Mouse (Mus musculus) gastrocnemius, postnatal 10 days (tissue): Measurements from ENCODE around the gene Pde1a. TPM values are rescaled to one million over a fixed set of nuclear protein-coding genes. Genes with fewer than 3 reads are reported as not detected.
"Not testable (repeated sequence)": the region's sequence is repeated elsewhere in the genome, so short reads cannot be mapped to it uniquely, and the experiment has no call there.

Experiments used
- DNase-seq: peaks from one replicate; pipeline ENCODE4 v3.0.0; 2021; ENCODE audit warnings: mixed read lengths
- total RNA-seq, 2 experiments: library from RNA; stranded (reverse); gene quantifications; 2 replicates each; pipeline ENCODE4 v1.2.3; 2021

Pde1a gene
- total RNA-seq, 2 experiments from 2014 or later, result 4.3 to 4.5 TPM

DNA sequence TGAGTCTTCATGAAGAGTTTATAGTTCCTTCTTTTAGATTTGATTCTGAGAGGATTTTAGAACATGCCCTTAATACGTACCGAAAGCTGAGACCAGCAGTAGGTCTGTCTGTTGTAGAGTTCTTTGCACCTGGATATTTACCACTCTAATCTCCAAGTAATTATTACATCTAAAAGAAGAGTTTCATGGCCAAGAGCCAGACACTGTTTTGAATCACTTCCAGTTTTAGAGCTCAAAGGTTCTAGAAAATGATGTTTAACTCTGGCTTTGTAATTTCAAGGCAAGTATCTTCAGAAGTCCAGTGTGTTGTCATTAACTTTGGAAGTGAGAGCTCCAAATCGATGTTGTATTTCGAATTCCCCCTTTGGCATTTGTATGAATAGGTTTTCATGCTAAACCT, 167.8 kb downstream of the Pde1a start:
- no peak for DNase-seq

DNA sequence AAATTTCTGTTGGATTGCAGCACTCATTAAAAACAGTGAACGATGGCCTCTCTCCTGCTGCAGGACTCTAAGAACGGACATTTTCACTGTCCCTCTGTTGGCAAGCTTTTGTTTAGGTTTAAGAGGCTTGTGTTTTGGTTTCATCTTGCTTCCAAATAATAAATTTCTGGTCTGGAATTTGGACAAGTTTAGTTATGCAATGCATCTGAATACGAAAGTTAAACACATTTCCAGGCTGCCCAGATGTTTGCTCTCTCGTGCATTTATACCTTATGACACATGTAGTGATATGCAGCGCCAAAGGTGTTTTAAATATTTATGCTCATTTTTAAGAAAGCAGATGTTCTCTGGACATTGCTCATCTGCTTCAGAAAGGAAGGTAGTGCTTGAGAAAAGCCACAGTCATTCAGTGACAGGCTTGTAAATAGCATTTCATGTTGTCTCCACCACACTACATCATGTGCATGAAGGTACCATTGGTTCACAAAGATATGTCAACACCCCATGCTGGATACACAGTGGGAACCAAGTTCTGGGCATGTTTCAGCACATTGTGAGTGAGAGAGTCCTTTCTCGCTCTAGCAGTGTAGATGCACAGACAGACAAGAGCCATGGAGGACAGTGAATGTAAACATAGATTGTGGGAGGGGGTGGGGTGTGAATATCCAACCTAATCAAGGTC, 171.5 kb downstream of the Pde1a start:
- DNase-seq, result no peak

GRCm38 (mm10) chr2:79945898-79946675, 183.2 kb downstream of the Pde1a start:
- no peak for DNase-seq

GRCm38 (mm10) chr2:79934660-79935059, 194.6 kb downstream of the Pde1a start:
- DNase-seq, result no peak

DNA sequence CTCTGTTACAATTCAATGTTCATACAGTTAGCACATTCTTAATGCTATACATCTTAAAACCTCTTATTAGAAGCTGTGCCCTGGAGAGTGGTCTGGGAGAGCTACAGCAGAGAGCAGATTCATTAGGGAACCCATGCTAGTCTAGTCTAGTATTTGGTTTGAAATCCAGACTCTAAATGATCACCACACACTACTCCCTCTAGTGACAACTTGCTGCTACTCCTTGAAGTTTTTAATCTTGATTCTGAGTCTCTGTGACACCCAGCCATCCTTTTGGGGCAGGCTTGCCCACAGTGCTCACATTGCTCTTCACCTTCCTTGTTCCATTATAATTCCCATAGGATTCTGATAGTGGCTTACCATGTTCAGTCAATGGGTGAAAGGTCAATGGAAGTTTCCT, 206.9 kb downstream of the Pde1a start:
- DNase-seq, result no peak

DNA sequence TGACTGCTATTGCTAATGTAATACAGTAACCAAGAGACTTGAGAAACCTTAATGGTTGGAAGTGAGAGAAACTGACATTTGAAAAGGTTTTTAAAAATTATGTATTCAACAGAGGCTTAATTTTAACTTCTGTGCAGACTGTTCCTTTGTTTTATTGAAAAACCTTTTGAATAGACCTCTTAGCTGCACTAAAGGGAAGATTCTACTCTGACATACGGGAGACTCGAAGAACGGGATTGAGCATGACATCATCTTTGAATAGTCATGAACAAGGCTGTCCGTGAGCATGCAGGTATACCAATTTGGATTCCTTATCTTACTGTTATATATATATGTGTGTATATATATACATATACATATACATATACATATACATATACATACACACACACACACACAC, 207.9 kb downstream of the Pde1a start:
- no peak for DNase-seq

DNA sequence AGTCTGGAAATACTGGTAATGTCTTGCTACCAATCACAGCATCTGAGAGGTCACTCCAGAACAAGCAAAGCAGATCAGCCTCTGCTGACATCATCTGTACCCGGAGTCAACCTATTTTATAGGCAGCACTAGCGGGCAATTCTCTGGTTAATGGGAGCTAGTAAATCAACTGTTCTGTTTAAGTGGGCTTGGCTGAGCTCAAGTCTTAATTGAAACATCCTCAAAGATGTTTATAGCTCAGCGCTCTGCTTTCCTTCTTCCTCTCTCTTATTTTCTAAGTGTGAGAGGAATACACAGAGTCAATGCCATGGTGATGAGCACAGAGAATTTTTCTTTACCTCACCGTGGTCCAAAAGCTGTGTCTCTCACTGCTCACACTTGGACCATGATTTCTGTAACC, 208.8 kb downstream of the Pde1a start:
- DNase-seq, result no peak

- no peak for DNase-seq
These were observed 227.3 kb downstream of the Pde1a start for GRCm38 (mm10) chr2:79901841-79902510.

GRCm38 (mm10) chr2:79898522-79898921, 230.7 kb downstream of the Pde1a start:
- no peak for DNase-seq

GRCm38 (mm10) chr2:79892829-79893228, 236.4 kb downstream of the Pde1a start:
- no peak for DNase-seq

- DNase-seq, result peak; percentile 7
These were observed 237.3 kb downstream of the Pde1a start for GRCm38 (mm10) chr2:79891760-79892570.

GRCm38 (mm10) chr2:79890726-79891125, 238.5 kb downstream of the Pde1a start:
- DNase-seq, result no peak

DNA sequence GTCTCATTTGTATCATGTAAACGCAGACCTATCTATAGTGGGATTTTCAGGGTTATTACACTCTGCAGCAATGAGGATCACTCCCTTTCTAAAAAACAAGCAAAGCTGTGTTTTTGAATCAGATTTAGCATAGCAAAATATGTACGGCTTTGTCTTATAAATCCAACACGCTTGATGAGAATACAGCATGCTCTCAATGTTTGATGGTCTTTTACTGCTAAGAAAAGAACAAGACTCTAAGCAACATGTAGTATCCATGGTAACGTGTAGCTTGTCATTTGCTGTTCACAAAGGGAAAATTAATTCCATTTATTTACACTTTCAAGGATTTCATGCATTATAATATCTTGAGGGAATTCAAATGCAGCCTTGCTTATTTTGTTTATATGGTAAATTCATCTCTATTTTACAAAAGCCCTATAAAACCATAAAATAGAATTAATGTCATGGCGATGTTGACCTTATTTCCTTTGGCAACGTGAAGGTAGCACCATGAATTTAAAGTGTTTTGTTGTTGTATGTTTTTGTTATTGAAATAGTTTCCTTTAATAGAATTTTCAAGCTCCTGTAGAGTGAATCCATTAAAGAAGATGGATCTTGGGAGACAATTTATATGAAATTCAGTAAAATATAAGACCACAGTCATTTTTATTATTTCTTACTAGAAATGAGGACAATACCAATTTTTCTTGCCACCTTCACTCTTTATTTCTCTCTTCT, 245.5 kb downstream of the Pde1a start:
- no peak for DNase-seq

- no peak for DNase-seq
These were observed 246.0 kb downstream of the Pde1a start for GRCm38 (mm10) chr2:79883210-79883609.

DNA sequence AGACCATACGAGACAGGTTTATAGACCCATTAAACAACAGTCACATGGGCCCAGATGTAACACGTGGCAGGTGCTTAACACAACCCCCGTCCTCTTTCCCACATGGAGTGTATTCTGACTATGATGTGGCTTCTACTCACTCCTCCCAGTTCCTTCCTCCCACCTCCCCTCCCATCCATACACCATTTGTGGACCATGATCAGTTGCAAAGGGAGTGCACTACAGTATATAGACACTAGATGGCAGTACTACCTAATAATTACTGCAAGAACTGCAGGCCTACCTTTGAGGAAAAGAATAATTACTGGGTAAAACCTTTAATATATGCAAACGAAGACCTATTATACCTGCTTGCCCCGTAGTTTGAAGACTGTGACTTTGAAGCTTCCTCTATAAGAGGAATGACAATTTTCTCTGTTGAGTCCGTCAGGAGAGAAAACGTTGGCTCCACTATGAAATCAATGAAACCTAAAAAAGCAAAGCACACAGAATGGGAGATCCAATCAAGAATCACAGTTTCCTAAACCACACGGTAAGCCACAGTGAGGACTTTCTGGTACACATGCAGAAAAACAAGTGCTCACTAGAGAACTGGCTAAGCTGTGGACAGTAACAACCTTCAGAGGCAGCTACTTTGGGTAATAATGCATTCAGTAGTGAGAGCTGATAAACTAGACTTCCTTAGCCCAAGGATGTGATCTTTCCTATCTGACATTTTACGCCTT, 263.8 kb downstream of the Pde1a start:
- DNase-seq, result no peak

DNA sequence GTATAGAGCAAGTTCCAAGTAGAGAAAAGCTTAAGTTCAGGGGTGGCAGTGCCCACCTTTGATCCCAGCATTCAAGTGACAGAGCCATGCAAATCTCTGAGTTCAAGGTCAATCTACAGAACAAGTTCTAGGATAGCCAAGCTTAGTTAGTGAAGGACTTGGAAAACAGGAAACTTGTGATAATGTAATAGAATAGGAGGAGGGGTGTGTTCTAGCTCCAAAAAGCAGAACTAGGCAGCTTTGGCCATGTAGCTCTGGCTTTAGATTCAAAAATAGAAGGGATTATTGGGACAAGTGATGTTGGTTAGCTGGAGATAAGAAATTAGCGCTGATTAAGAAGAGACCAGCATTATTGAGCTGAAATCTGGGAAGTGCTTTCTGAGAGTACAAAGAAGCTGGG, 272.4 kb downstream of the Pde1a start:
- no peak for DNase-seq

DNA sequence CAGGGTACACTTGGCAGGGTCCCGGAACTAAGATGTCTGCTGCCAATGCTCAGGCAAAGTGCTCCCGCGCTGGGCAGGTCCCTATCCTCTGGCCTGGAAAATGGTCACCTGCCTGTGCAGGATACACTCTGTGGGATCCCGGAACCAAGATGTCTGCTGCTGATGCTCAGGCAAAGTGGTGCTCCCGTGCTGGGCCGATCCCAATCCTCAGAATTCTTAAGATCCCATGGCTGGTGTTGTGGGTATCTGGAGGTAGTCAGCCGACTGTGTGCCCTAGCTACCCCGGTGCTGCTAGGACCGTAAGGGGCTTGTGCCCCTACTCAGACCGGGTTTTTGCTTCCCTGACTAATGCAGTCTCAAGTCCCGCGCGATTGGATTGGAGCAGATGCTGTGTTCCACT, 281.9 kb downstream of the Pde1a start:
- DNase-seq, result not testable (repeated sequence)

DNA sequence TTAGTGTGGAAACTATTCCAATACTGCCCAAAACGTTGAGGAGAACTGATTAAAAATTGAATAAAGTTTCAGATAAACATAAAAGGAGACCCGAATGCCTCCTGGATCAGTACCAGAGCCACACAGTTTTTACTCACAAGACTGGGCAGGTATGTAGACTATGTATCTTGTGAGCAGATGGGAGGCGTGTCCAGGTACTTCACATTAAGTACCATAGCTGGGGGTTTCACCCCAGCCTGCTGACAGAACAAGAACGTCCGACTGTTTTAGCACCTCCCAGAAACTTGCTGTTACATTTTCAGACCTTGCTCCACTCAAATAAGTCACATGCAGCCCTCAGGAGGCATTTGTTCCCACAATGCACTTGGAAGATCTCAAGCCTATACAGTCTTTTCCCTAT, 289.7 kb downstream of the Pde1a start:
- no peak for DNase-seq

DNA sequence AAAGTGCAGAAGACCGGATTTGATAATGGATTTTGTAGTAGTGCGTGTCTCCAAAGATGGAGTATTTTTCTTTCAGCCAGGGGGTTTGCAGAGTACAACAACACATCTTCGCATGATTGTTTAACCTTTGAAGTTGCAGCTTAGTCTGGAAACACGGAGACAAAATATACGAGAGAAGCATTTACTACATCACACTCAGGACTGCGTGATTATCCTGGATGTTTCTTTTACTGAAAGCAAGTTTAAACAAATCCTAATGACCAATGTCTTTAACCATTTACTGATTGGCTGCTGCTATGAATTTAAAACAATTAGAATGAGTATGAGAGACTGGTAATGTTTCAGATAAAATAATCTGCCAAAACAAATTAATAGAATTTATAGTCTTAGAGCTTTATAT, 290.2 kb downstream of the Pde1a start:
- DNase-seq, result no peak

GRCm38 (mm10) chr2:79825853-79826252, 303.4 kb downstream of the Pde1a start:
- DNase-seq, result no peak

DNA sequence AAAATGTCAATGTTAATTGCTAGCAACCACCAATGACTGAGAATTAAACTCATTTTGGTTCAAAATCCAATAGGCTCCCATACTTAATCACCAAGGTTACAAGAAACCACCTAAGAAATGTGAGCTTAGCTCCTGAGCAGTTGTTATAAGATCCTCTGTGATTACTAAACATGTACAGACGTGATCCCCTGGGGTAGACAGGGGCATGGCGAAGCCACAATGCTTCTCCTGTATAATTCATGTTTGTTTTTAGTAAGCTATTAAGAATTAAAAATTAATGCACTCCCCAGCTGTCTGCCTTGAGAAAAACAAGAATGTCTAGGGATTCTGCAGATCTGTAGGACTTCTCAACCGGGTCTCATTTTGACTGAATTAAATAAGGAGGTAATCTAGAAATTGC, 309.7 kb downstream of the Pde1a start:
- no peak for DNase-seq
